8 mouse cellular contexts compared by ENCODE assay signal in genomic region chr14:56375731-56376130, GRCm38 (mm10). TPM values are rescaled to one million over a fixed set of nuclear protein-coding genes. Genes with fewer than 3 reads are reported as not detected.
DNase-seq lines count a peak whose midpoint lies in the region; ATAC-seq lines count a peak whose summit lies in the region.

No protein-coding gene starts in this region.

- H3K4me2 ChIP-seq in embryonic facial prominence, embryonic 12.5 days (replicated peaks), result no peak overlapping the region
- H3K4me2 ChIP-seq in heart, embryonic 16.5 days (ENCODE audit: low read depth, low read length), result no peak overlapping the region

- no peak overlapping the region for H3K4me3 ChIP-seq in embryonic facial prominence, embryonic 12.5 days
- no peak overlapping the region for H3K4me3 ChIP-seq in heart, embryonic 16.5 days (ENCODE audit: low read length)

- peak; percentile 84 for DNase-seq in adrenal gland, postnatal 36 days
- peak; percentile 69 to 89 for DNase-seq in layer of hippocampus, adult 18-20 months (ENCODE audit: low spot score in 2 of 2)
- DNase-seq in lung, postnatal 10 days, result peak; percentile 88
- DNase-seq in retina, postnatal 1 day, result peak; percentile 91
- peak; percentile 88 for DNase-seq in thymus, postnatal 4 days

- H3K9me3 ChIP-seq in embryonic facial prominence, embryonic 12.5 days, result no peaks in the 10 kb centered on the region
- H3K9me3 ChIP-seq in heart, embryonic 16.5 days (replicated peaks; ENCODE audit: control insufficient read depth, low read length), result no peaks in the 10 kb centered on the region

- no peak overlapping the region for H3K9ac ChIP-seq in embryonic facial prominence, embryonic 12.5 days
- no peak overlapping the region for H3K9ac ChIP-seq in heart, embryonic 16.5 days (ENCODE audit: low read length)

- H3K4me1 ChIP-seq in embryonic facial prominence, embryonic 12.5 days, result no peaks in the 10 kb centered on the region
- no peaks in the 10 kb centered on the region for H3K4me1 ChIP-seq in heart, embryonic 16.5 days (ENCODE audit: control insufficient read depth, insufficient read depth, low read length)

- peak; percentile 41 for ATAC-seq in CD4-positive, CD25-positive, alpha-beta regulatory T cell, adult 4 months
- 0 out of 2 replicates have a peak, but pooled peaks have one; percentile 56 for ATAC-seq in embryonic facial prominence, embryonic 12.5 days (ENCODE audit: insufficient number of reproducible peaks, insufficient read depth, low FRiP score, low TSS enrichment)
- ATAC-seq in heart, embryonic 16.5 days (replicated peaks; ENCODE audit: extremely low read depth, insufficient read depth, low FRiP score), result 0 out of 2 replicates have a peak, but pooled peaks have one; percentile 52

- no peaks in the 10 kb centered on the region for H3K36me3 ChIP-seq in embryonic facial prominence, embryonic 12.5 days
- no peaks in the 10 kb centered on the region for H3K36me3 ChIP-seq in heart, embryonic 16.5 days (ENCODE audit: control insufficient read depth, insufficient read depth)

- no peaks in the 10 kb centered on the region for H3K27me3 ChIP-seq in embryonic facial prominence, embryonic 12.5 days
- H3K27me3 ChIP-seq in heart, embryonic 16.5 days (ENCODE audit: control insufficient read depth, insufficient read depth, low read length), result no peaks in the 10 kb centered on the region

- no peak overlapping the region for H3K27ac ChIP-seq in embryonic facial prominence, embryonic 12.5 days
- H3K27ac ChIP-seq in heart, embryonic 16.5 days (ENCODE audit: low read length), result no peak overlapping the region

- WGBS in embryonic facial prominence, embryonic 12.5 days, result 2% methylated on average over 6 of the region's 6 CpGs
- WGBS in heart, embryonic 16.5 days, result 2% methylated on average over 6 of the region's 6 CpGs

RNA-seq across cellular contexts. Expression of gene Atp12a, which starts 10.9 kb away (rescaled TPM):
- polyA plus RNA-seq in CD4-positive, CD25-positive, alpha-beta regulatory T cell, adult 4 months (2017; shearing (Covaris generic)), result not detected
- not detected for total RNA-seq in adrenal gland, postnatal 36 days (2021)
- polyA plus RNA-seq in embryonic facial prominence, embryonic 12.5 days (2016; fragmentation: Nextera tagmentation; extraction: Ambion mirVana), result 0.15 TPM in 1 of 2 replicates, not detected in the other
- polyA plus RNA-seq in heart, embryonic 16.5 days (2015; fragmentation: Nextera tagmentation; extraction: Ambion mirVana), result 0.11 and 0.19 TPM in 2 replicates
- total RNA-seq in layer of hippocampus, adult 18-20 months (2021), result under 1 TPM in 1 of 2 experiments, not detected in 1; 0.28 TPM

RNA-seq across cellular contexts. Expression of gene Rnf17, which starts 26.6 kb away (rescaled TPM):
- under 1 TPM; 0.44 to 0.86 TPM for polyA plus RNA-seq in CD4-positive, CD25-positive, alpha-beta regulatory T cell, adult 4 months (2017; shearing (Covaris generic))
- total RNA-seq in adrenal gland, postnatal 36 days (2021), result 1 to 10 TPM in 1 of 2 experiments, under 1 TPM in 1; 0.63 to 1.5 TPM
- polyA plus RNA-seq in embryonic facial prominence, embryonic 12.5 days (2016; fragmentation: Nextera tagmentation; extraction: Ambion mirVana), result 1.5 and 2.5 TPM in 2 replicates
- polyA plus RNA-seq in heart, embryonic 16.5 days (2015; fragmentation: Nextera tagmentation; extraction: Ambion mirVana), result 1.1 and 1.8 TPM in 2 replicates
- under 1 TPM; 0.50 to 0.68 TPM for total RNA-seq in layer of hippocampus, adult 18-20 months (2021)
